Mouse (Mus musculus) gonadal fat pad, adult 2 months (tissue): ENCODE measurements around the gene Paxbp1. TPM values are rescaled to one million over a fixed set of nuclear protein-coding genes. Genes with fewer than 3 reads are reported as not detected.

ENCODE experiments used
- DNase-seq: peaks from one replicate; pipeline ENCODE4 v3.0.0-alpha.2; 2012; ENCODE audit warnings: low read depth
- polyA plus RNA-seq: library from polyadenylated mRNA; depleted of rRNA; stranded (reverse); fragments of >200 nt; gene quantifications from 2 replicates; pipeline ENCODE4 v1.2.3, GENCODE M21; 2012

The Paxbp1 gene
- polyA plus RNA-seq, 1 experiment, result 21.7 TPM

- no peak for DNase-seq
Observed at GRCm38 (mm10) chr16:91055150-91055549, 10.8 kb upstream of the Paxbp1 start.

- DNase-seq, result no peak
Observed at GRCm38 (mm10) chr16:91053599-91053998, 9.3 kb upstream of the Paxbp1 start.

- DNase-seq, result no peak
Observed at GRCm38 (mm10) chr16:91045511-91045910, 1.2 kb upstream of the Paxbp1 start.

DNA sequence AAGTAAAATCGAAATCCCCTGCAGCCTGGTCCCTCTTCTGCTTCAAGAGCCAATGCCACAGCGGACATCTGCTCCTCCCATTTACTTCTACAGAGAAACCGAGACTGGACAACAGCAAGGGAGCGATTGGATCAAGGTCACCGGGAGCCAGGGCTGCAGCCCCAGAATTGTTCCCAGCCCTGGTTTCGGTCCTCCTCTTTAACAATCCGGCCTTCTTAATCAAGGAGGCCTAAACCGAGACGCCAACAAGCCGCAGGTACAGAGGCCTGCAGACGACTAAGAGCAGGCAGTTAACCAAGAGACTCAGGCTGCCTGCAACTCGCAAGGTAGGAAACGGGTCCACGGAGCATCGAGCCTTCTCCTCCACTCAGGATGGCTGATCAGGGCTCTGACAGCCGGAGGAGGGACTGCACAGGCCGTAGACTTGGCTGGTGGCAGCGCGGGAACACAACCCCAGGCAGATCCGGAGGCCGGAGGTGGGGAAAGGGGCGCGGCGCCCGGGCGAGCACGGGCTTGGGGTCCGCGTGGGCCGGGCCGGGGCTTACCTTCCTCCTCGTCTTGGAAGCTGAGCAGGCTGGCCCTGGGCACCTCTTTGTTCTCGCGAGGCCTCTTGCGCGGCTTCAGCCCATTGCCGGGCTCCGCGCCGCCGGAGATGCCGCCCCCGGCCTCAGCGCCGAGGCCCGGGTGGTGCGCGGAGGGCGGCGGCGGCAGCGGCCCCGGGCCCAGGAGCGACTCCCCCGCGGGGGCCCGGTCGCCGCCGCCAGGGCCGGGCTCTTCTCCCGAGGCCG is 688 bp downstream of the Paxbp1 start:
- no peak for DNase-seq

GRCm38 (mm10) chr16:91042640-91043039 is 1.7 kb downstream of the Paxbp1 start:
- no peak for DNase-seq

- DNase-seq, result no peak
Observed at GRCm38 (mm10) chr16:91035866-91036265, 8.5 kb downstream of the Paxbp1 start.

DNA sequence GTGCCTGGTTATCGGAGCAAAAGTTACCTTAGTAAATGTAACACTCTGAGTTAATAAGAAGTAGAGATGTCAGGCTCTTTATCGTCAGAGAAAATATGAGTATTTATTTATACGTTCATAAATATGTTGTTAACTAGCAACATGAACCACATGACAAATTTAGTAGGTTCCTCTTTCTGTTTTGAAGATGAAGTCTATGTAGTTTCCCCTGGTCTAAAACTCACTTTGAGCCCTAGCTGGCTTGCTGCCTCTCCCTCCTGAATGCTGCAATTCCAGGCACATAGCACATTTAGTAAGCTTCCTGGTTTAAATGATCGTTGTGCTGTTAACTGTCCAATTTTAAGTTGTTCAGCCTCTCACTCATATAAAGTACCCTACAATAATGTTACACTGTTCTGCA is 13.6 kb downstream of the Paxbp1 start:
- no peak for DNase-seq

DNA sequence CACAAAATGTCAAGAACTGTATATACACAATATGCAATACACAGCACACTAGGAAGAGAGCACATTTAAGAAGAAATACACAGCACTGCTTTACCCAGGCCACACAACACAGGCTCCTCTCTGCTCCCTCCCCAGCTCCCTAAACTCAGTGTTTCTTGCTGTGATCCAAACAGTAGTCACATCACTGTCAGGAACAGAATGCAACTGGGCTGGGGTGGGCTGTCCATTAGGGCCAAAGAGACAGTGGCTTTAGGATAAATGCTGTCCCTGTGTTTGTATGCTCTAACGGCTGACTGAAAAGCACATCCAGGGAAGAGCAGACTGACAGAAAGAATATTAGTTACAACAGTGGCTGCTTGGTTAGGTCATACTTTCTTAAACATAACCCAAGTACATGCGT is 14.4 kb downstream of the Paxbp1 start:
- no peak for DNase-seq

GRCm38 (mm10) chr16:91029161-91029743 is 15.1 kb downstream of the Paxbp1 start:
- DNase-seq, result no peak

DNA sequence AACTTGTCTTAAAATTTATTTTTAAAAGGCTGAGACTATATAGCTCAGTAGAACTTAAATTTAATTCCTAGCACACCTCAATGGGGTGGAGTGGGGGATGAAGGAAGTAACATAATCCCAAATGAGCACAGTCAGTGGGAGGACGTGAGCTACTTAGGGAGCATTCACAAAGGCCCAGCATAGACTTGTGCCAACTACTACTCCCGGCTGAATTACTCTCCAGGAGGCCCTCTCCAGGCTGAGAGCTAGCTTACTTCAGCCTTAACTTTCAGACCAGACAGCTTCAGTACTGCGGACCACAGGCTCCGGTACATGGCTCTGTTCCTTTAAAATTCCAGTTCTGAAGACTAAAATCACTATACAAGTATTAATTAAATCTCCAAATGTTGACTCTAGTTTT is 18.1 kb downstream of the Paxbp1 start:
- no peak for DNase-seq

DNA sequence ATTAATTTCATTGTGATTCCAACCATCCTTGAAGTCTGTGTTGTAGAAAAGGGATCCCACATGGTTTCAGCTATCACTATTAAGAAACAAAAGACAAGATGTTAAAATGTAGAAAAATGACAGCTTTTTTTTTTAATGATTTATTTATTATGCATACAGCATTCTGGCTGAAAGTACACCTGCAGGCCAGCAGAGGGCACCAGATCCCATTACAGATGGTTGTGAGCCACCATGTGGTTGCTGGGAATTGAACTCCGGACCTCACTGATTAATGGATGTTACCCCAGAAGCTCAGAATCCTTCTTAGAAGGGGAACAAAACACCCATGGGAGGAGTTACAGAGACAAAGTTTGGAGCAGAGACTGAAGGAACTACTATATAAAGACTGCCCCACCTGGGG is 21.0 kb downstream of the Paxbp1 start:
- DNase-seq, result no peak

DNA sequence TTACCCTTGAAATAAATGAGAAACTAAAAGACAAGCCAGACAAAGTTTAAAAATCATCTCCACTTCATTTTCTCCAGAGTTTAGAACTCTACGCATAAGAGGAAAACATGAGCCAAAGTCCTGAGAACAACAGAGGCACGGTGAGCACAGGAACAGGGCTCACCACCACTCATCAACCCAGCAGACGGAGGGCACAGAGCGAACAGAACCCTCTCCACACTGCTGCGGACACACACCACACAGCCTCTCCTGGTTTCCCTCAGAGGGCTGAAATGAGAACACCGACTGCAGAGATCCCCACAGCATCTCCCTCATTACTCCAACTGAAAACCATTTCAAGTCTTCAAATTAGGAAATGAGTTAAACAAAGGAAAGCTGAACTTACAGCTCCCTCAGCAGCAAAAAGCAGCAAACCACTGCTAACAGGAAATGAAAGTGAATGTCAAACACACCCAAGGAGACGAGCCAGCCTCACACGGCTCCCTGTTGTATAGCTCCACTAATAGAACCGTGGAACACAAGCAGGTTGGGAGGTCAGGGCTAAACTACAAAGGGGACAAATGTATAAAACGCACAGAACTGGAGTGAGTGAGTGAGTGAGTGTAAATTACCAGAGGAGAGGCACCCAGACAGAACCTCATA is 23.4 kb downstream of the Paxbp1 start:
- DNase-seq, result no peak

DNA sequence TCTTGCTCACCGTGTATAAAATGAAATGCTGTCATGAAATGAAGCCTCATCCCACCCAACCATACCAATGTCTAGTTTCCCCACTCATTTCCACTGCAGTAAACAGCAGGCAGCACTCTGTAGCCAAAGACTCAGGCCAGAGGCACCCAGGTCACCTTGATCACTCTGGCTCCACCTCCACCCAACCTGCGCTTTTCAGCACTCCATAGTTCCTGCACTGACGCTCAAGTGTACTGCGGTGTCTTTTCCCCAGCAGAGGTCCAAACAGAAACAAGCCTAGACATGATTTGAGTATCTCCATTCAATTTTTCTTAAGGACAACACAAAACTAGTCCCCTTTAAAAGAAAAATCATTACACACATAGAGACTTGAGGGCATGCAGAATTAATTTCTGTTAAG is 24.9 kb downstream of the Paxbp1 start:
- no peak for DNase-seq

DNA sequence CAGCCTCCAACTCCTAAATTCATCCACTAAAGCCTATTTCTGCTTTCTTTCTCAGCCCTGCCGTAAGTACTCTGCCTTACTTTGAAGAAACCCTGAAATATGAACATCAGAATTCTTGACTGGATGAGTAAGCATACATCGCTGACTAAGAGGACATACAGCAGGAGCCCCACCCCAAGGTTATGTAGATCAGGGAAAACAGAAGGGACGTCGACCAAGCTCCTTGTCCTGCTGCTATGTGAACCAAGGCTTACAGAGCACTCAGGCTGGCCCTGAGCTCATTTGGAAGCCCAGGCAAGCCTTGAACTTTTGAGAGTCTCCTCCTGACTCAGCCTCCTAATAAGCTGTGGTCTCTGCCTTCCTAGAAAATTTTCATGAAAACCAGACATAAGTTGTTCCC is 28.6 kb downstream of the Paxbp1 start:
- DNase-seq, result no peak

- DNase-seq, result no peak
Observed at GRCm38 (mm10) chr16:91011847-91012246, 32.5 kb downstream of the Paxbp1 start.

- peak; percentile 42 for DNase-seq
Observed at GRCm38 (mm10) chr16:91011021-91011683, 33.2 kb downstream of the Paxbp1 start, which contains the start of gene Synj1. Synj1 (minus strand) TSS chr16:91011308.

GRCm38 (mm10) chr16:91010581-91011020 is 33.7 kb downstream of the Paxbp1 start:
- no peak for DNase-seq

DNA sequence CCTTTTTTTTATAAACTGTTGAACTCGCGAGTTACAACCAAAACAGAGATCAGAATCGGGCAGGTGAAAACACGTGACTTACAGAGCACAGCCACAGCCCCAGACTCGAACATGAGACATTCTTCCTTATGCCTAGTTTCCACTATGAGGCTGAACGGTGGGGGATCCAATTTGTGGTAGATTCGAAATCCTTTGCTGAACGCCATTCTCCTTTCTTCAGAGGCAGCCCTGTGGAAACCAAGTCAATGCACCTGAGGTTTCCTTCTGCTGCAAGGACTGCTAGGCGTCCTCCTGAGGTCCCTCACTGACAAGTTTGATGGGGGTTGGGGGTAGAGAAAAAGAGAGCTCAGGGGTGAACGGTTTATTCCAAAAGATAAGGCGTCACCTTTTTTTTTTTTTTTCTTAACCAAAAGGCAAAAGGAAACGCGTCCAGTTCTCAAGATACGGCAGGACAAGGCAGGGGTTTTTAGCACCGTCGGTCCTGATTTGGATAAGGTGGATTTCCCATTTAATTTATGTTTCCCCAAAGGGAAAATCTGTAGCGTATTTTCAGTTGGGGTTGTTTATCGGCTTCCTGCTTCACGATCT is 34.3 kb downstream of the Paxbp1 start:
- no peak for DNase-seq

GRCm38 (mm10) chr16:91004915-91005538 is 39.3 kb downstream of the Paxbp1 start:
- DNase-seq, result no peak

DNA sequence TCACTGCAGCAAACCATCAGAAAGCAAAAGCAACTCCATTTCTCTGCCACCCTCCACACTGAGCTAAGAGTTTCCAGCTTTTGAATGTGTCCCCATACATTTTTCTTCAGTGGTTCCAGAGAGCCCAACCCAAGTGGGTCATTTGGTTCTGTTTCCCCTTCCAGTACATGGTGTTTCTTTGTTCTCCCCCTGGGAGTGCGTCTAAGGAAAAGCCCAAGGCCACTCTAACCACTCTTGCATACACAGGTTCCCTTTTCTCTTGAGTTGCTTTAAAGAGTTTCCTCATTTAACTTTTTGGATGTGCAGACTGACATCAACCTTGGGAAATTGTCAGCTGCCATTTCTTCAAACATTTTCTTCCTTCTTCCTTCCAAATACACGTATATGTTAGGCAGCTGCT is 43.2 kb downstream of the Paxbp1 start:
- no peak for DNase-seq

DNA sequence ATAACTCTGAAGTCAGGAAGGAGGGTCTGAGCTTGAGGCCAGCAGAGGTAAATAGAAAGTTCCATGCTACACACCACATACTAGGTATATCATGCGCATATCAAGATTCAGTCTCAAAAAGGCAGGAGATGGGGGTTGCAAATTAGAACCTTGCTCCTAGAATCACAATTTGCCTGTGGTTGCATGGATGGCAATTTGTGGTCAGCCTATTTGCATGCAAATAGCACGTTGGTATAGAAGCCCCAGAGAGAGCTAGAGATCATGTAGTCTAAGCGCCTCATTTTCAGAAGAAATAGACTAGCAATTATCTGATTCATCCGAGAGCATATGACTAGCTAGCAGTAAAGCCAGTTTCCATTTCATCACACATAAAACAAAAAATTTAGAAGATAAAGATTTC is 44.5 kb downstream of the Paxbp1 start:
- DNase-seq, result no peak

DNA sequence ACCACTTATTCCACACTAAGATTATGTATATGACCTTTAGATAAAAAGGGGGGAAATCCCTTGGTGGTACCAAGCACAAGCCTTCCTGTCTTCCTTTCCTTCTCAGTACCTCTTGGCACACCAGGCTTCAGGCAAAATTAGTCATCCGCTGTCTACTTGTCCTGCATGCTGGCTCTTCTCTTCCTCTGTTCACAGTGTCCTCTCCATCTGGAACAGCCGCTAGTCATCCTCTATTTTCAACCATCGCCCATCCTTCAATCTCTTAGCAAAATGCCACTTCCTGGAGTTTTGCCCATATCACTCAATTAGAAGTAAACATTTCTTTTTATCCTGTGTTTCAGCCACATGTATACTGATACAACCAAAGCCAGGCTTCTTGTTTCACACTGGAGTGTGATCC is 46.5 kb downstream of the Paxbp1 start:
- DNase-seq, result no peak
